Mouse (Mus musculus) heart, embryonic 14.5 days (tissue): ENCODE measurements at regions not wholly inside any gene's neighbourhood (a gene's known extent, or its start where the extent isn't known, plus 50 kb on each side); places are given as distances from the start of the nearest gene placed in this dataset.

ENCODE experiments used
- ATAC-seq: fragments of 200-750 bp; cut with Nextera tagmentation; 2 replicates; pipeline ENCODE4 v1.8.0; 2017; ENCODE audit warnings: low read depth, moderate TSS enrichment; ENCODE audit not compliant: insufficient number of reproducible peaks, insufficient read depth, low FRiP score
- H3K27ac ChIP-seq, 2 experiments: fragments of 200-500 bp in 1 of 2; fragments of 300-500 bp in 1 of 2; sonication (generic) in 1 of 2; replicated peaks in 1 of 2; 2 replicates each; pipeline ENCODE4 v1.5.1; 2012 to 2014; ENCODE audit warnings: low read depth in 2 of 2, low read length in 2 of 2, control low read depth in 1 of 2, mild to moderate bottlenecking in 1 of 2, mixed read lengths in 1 of 2; ENCODE audit not compliant: control insufficient read depth in 1 of 2, insufficient read depth in 1 of 2
- H3K27me3 ChIP-seq: fragments of 300-500 bp; sonication (generic); 2 replicates; pipeline ENCODE4 v1.6.1; 2014; ENCODE audit warnings: mild to moderate bottlenecking, low read length, control low read depth; ENCODE audit not compliant: control insufficient read depth, insufficient read depth
- H3K36me3 ChIP-seq: fragments of 300-500 bp; sonication (generic); 2 replicates; pipeline ENCODE4 v1.6.1; 2014; ENCODE audit warnings: mild to moderate bottlenecking, control low read depth, low read length, mixed read lengths; ENCODE audit not compliant: control insufficient read depth, insufficient read depth
- H3K4me1 ChIP-seq, 2 experiments: fragments of 200-500 bp in 1 of 2; fragments of 300-500 bp in 1 of 2; sonication (generic) in 1 of 2; 2 replicates each; pipeline ENCODE4 v1.6.1; 2012 to 2014; ENCODE audit warnings: low read length in 2 of 2, control low read depth in 1 of 2, mixed read lengths in 1 of 2; ENCODE audit not compliant: control insufficient read depth in 2 of 2, insufficient read depth in 2 of 2
- H3K4me2 ChIP-seq: fragments of 300-500 bp; sonication (generic); 2 replicates; pipeline ENCODE4 v1.6.1; 2014; ENCODE audit warnings: mild to moderate bottlenecking, low read length
- H3K4me3 ChIP-seq, 2 experiments: fragments of 200-500 bp in 1 of 2; fragments of 300-500 bp in 1 of 2; sonication (generic) in 1 of 2; 2 replicates each; pipeline ENCODE4 v1.5.1; 2012 to 2014; ENCODE audit warnings: low read length in 2 of 2, mild to moderate bottlenecking in 2 of 2, control low read depth in 1 of 2, low read depth in 1 of 2, moderate library complexity in 1 of 2; ENCODE audit not compliant: control insufficient read depth in 1 of 2, insufficient read depth in 1 of 2
- H3K9ac ChIP-seq: fragments of 300-500 bp; sonication (generic); 2 replicates; pipeline ENCODE4 v1.6.1; 2014; ENCODE audit warnings: mild to moderate bottlenecking, low read length
- H3K9me3 ChIP-seq: fragments of 300-500 bp; sonication (generic); 2 replicates; pipeline ENCODE4 v1.6.1; 2016; ENCODE audit warnings: low read length, control low read depth; ENCODE audit not compliant: control insufficient read depth
- WGBS: fragments of 180-500 bp; shearing (Covaris S2); extraction: QIAGEN DNeasy Blood & Tissue Kit; methylation state at CpG from one replicate; pipeline ENCODE4 v1.1.7; 2014; 5-methylcytosine and 5-hydroxymethylcytosine counted together

GRCm38 (mm10) chr3:119947126-119947525 lies 162.9 kb upstream of the Ptbp2 start:
- peaks cover 0 to 4% of the 10 kb centered on the region in 2 experiments; a peak in 1 of 4 replicates for H3K4me1 ChIP-seq
- H3K4me3 ChIP-seq, result no peak overlapping the region
- H3K27ac ChIP-seq, result no peak overlapping the region
- H3K36me3 ChIP-seq, result no peaks in the 10 kb centered on the region
- H3K9ac ChIP-seq, result no peak overlapping the region
- H3K4me2 ChIP-seq, result no peak overlapping the region
- no peaks in the 10 kb centered on the region for H3K27me3 ChIP-seq
- H3K9me3 ChIP-seq, result no peaks in the 10 kb centered on the region
- no peak for ATAC-seq
- 71% methylated on average over 4 of the region's 4 CpGs for WGBS

DNA sequence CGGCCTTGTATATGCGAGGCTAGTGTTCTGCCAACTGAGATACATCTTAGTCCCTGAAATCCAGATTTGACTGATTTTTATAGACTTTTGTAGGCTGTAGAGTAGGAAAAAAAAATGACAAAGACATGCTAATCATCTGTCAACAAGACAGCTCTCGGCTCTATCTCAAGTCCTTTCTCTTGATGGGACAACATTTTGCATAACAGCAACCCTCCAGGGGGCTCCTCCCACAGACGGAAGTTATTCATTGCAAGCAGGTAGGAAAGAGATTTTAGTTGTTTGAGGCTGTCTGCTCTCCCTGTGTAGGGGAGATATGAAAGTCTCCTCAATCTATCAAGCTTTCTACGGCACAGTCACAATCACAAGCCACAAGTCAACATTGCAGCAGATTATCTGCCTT lies 159.8 kb upstream of the Ptbp2 start:
- no peaks in the 10 kb centered on the region for H3K27me3 ChIP-seq
- no peak overlapping the region for H3K4me2 ChIP-seq
- no peak overlapping the region for H3K27ac ChIP-seq
- no peak overlapping the region for H3K4me3 ChIP-seq
- WGBS, result 52% methylated on average over 5 of the region's 5 CpGs
- H3K4me1 ChIP-seq, result peaks cover 0 to 2% of the 10 kb centered on the region in 2 experiments; a peak in 1 of 4 replicates
- H3K9me3 ChIP-seq, result no peaks in the 10 kb centered on the region
- no peak for ATAC-seq
- no peak overlapping the region for H3K9ac ChIP-seq
- no peaks in the 10 kb centered on the region for H3K36me3 ChIP-seq

DNA sequence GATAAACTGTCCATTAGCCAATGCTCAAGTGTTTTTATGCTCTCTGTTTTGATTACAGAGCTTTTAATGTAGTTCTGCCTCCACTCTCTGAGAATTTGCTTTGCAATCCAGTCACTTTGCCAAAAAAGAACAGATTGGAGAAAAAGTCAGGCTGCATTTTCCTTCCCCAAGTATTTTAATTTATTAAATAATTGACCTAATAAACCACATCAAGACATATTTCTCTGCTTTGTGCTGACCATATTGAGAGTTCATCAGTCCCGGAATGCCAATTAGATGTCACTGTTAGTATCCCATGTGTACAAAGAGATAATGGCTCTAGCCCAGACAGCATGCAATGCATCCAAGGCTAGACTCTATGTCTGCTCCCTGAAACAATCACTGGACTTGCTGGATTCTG lies 154.8 kb upstream of the Ptbp2 start:
- H3K9me3 ChIP-seq, result no peaks in the 10 kb centered on the region
- H3K27ac ChIP-seq, result no peak overlapping the region
- no peak overlapping the region for H3K9ac ChIP-seq
- H3K4me1 ChIP-seq, result no peaks in the 10 kb centered on the region
- no peaks in the 10 kb centered on the region for H3K27me3 ChIP-seq
- H3K4me3 ChIP-seq, result no peak overlapping the region
- WGBS, result 69% methylated on average over 1 of the region's 1 CpGs
- no peaks in the 10 kb centered on the region for H3K36me3 ChIP-seq
- no peak overlapping the region for H3K4me2 ChIP-seq
- no peak for ATAC-seq

GRCm38 (mm10) chr3:119938425-119938824 lies 154.2 kb upstream of the Ptbp2 start:
- 62% methylated on average over 6 of the region's 6 CpGs for WGBS
- Histone ChIP-seq H3K36me3 (no peaks in the 10 kb centered on the region), H3K27ac (no peak overlapping the region), H3K9ac (no peak overlapping the region), H3K4me2 (no peak overlapping the region), H3K9me3 (no peaks in the 10 kb centered on the region), H3K27me3 (no peaks in the 10 kb centered on the region), H3K4me1 (no peaks in the 10 kb centered on the region), H3K4me3 (no peak overlapping the region)
- ATAC-seq, result no peak

DNA sequence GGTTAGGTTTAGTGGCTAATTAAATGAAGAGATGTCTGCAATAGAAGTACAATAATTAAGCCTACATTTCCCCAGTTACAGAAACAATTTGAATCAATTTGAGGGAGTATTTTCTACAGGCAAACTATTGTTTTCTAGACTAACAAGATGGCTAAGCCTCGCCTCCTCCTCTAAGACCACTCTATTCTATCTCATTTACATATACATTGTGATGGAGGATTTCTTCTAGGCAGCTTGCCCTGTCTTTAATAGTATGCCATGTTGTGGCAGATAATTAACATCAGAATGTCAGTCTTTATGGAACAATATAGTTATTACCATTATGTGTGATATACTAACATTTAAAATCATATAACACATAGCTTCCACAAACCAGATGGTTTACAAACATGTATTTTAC lies 152.3 kb upstream of the Ptbp2 start:
- H3K4me1 ChIP-seq, result no peaks in the 10 kb centered on the region
- no peak overlapping the region for H3K9ac ChIP-seq
- no peaks in the 10 kb centered on the region for H3K36me3 ChIP-seq
- no peaks in the 10 kb centered on the region for H3K9me3 ChIP-seq
- no peak overlapping the region for H3K27ac ChIP-seq
- H3K27me3 ChIP-seq, result no peaks in the 10 kb centered on the region
- no peak overlapping the region for H3K4me2 ChIP-seq
- ATAC-seq, result no peak
- H3K4me3 ChIP-seq, result no peak overlapping the region
- 81% methylated on average over 1 of the region's 1 CpGs for WGBS

GRCm38 (mm10) chr3:119933049-119933511 lies 148.8 kb upstream of the Ptbp2 start:
- no peaks in the 10 kb centered on the region for H3K4me1 ChIP-seq
- H3K27me3 ChIP-seq, result no peaks in the 10 kb centered on the region
- no peak overlapping the region for H3K4me2 ChIP-seq
- WGBS, result 39% methylated on average over 5 of the region's 5 CpGs
- H3K4me3 ChIP-seq, result no peak overlapping the region
- H3K9me3 ChIP-seq, result no peaks in the 10 kb centered on the region
- no peaks in the 10 kb centered on the region for H3K36me3 ChIP-seq
- no peak overlapping the region for H3K9ac ChIP-seq
- H3K27ac ChIP-seq, result no peak overlapping the region
- no peak for ATAC-seq

DNA sequence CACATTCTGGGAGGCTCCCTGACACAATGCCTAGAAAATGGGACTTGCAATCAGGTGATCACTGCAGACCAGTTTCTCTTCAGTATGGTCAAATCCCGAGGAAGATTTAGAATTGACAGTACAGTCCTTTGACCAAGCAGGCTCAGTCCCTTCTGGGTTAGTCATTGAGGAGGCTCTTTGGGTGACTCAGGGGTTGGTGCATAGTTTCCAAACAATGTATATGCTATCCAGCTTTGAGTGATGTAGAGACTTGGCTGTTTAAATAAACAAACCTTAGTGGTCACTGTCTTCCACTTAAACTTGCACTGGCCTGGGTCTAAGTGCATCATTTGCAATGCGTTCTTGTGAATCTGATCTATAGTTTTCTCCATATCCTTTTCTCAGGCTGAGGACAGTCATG lies 144.0 kb upstream of the Ptbp2 start:
- Histone ChIP-seq H3K27ac (no peak overlapping the region), H3K9ac (no peak overlapping the region), H3K4me2 (no peak overlapping the region), H3K27me3 (no peaks in the 10 kb centered on the region), H3K4me3 (no peak overlapping the region), H3K9me3 (no peaks in the 10 kb centered on the region), H3K36me3 (no peaks in the 10 kb centered on the region), H3K4me1 (no peaks in the 10 kb centered on the region)
- 73% methylated on average over 2 of the region's 2 CpGs for WGBS
- ATAC-seq, result no peak

- H3K9me3 ChIP-seq, result no peaks in the 10 kb centered on the region
- no peak overlapping the region for H3K4me3 ChIP-seq
- no peak overlapping the region for H3K4me2 ChIP-seq
- no peaks in the 10 kb centered on the region for H3K36me3 ChIP-seq
- no peak for ATAC-seq
- no peaks in the 10 kb centered on the region for H3K27me3 ChIP-seq
- 0 out of 4 replicates have a peak, but pooled peaks cover 0 to 3% of the 10 kb centered on the region in 2 experiments for H3K4me1 ChIP-seq
- H3K27ac ChIP-seq, result no peak overlapping the region
- no peak overlapping the region for H3K9ac ChIP-seq
- whole genome bisulfite sequencing, result 84% methylated on average over 4 of the region's 4 CpGs
These were observed 135.4 kb upstream of the Ptbp2 start for GRCm38 (mm10) chr3:119919501-119920141.
